Mouse (Mus musculus) G1E-ER4 (cell line): ENCODE data around the gene Pcolce. TPM values are rescaled to one million over a fixed set of nuclear protein-coding genes. Genes with fewer than 3 reads are reported as not detected.

ENCODE experiments used
- GATA1 ChIP-seq: IDR thresholded peaks from one replicate; pipeline ENCODE4 v1.8.0; 2012; ENCODE audit warnings: low read length, inconsistent platforms
- polyA plus RNA-seq: library from polyadenylated mRNA; stranded (reverse); fragments of >175 nt; gene quantifications from 2 replicates; pipeline ENCODE4 v1.2.3, GENCODE M21; 2012

Gene Pcolce
- polyA plus RNA-seq, 1 experiment = 0.11 TPM

DNA sequence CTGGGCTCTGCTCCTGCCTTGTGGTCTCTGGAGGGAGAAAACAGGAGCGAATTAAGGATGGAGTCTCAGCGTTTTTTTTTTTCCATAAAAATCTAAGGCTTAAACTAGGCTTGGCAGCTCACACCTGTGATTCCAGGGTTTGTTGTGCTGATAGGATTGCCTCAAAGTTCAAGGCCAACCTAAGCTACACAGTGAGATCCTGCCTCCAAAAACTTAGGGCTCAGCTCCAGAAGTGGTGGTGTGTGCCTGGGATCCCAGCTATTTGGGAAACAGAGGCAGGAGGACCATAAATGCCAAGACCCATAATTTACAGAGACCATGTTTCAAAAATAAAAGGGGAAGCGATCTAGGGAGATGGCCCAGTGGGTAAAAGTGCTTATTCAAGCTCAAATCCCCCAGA lies 4.3 kb downstream of the Pcolce start:
- TF ChIP-seq GATA1 = no peak

DNA sequence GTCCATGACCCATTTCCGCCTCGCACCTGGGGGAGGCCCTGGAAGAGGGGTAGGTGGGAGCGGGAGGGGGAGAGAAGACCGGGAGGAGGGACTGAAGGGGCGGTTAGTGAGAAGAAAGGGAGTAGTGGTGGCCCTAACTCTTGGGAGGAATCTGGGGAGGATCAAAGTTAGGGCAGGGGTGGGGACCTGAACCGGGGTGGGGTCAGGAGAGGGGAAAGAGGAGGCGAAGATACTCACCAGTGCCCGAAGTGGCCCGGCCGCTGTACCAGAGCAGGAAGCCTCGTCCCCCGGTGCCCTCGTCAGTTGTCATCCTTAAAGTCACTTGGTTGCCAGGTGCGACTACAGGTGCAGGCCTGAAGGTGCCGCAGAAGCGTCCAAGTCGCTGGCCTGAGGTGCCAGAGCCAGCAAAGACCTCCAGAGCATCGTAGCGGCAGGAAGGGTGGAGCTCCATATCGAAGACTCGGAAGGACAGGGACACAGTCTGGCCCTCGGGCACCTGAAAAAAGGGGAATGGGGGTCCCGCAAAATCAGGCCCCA lies 4.9 kb downstream of the Pcolce start:
- no peak for TF ChIP-seq GATA1

DNA sequence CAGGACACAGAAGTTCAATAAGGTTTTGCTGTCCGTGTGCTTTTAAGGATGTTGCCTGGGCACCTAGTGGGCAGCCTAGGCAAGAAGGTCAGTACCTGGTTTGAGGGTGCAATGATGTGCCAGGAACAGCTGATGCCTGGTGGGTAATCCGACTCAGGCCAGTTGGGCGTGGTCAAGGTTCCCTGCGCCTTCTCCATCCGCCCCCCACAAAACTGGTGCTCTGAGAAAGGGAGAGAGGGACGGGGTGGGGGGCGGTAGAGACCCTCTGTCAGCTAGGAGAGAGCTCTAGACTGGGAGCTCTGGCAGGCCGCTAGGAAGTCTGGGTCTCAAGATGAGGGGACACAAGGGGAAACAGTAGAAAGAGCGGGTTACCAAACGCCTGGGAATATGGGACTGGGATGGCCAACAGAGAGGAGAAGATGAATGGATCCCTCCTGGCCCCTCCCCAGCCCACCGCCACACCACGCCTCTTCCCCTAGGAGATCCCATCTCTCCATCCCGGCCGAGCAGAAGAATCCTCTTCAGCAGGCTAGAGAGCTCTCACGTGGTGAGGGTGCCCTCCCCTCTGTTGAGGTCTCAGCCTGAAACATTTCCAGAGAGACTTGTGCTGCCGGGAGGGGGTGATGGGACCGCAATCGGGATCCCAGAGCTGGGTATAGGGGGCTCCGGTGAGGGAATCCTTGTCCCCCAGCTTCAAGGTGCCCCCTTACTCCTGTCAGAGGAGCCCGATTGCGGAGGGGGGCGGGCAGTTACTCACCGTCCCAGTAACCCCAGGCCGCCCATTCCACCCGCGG lies 5.5 kb downstream of the Pcolce start:
- no peak for TF ChIP-seq GATA1

DNA sequence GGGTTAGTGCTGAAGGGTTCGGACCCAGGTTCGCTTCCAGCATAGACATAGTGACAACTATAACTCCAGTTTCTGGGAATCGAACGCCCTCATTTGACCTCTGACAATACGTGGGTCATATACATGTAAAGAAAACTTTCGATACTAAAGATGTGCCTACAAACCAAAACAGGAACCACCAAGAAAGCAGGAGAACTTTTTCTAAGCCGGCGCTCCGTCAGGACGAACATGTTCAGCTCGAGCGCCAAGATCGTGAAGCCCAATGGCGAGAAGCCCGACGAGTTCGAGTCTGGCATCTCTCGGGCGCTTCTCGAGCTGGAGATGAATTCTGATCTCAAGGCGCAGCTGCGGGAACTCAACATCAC lies 12.2 kb downstream of the Pcolce start:
- no peak for TF ChIP-seq GATA1

DNA sequence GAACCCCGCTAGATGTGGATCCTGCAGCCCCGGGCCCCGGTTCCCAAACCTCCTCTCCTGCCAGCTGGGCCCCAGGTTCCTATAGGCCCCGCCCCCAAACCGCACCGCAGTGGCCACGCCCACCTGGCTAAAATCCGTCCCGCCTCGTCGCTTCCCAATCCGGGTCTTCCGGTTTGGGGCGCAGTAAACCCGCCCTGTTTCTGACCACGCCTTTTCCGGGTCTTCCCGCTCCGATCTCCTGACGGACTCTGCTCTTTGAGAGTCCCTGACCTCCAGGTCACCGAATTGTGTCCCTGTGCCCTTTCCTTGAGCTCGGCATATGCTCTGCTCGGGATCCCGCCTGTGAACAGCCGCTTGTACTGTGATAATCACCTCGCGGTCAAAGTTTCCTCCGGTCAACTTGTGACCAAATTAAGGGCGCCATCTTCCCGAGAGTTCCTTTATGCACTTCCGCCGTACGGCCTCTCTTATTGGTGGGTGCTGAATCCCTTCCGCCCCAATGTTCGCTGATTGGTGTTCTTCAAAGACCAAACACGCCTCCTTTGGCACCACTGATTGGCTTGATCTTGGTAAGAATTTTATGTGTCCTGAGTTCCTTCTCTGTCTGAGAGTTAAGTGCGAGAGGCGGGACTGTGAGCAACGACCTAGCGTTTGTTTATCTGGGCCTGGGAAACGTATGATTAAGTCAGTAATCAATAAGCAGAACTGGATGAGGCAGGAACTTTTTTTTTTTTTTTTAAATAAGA lies 12.8 kb downstream of the Pcolce start, which contains the start of gene Mospd3:
Gene Mospd3 (minus strand): TSS at position 440 of the 746 bp plus-strand sequence.
- TF ChIP-seq GATA1 = no peak

DNA sequence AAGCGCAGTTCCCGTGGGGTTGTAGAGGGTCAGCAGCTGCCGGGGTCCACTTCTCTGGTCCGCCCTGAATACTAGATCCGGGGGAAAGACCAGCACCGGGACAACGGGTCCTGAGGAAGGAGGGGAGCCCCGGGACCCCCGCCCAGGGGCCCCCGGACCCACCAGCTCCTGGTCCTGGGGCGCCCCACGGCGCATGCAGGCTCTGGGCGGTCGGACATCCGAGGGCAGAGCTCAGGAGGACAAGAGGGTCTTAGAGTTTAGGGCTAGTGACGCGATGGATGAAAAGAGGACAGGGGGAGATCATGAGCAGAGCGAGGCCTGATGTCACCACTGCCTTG lies 13.3 kb downstream of the Pcolce start:
- TF ChIP-seq GATA1 = no peak

DNA sequence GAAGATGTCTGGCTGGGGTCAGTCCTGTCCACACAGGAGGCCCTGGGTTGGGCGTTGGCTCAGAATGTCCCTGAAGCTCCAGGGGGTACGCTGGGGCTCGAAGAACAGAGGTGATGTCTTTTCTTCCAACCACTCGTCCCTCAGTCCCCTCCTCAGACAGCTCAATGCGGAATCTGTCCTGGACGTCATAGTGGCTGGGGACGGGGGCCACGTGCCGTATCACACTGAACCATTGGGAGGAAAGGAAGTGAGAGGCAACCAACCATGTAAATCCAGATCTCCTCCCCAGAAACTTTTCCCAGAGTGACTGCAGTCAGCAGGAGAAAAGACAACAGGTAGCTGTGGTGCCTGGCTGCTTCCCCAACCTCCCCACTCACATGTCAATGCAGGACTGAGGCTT lies 14.0 kb downstream of the Pcolce start:
- no peak for TF ChIP-seq GATA1

DNA sequence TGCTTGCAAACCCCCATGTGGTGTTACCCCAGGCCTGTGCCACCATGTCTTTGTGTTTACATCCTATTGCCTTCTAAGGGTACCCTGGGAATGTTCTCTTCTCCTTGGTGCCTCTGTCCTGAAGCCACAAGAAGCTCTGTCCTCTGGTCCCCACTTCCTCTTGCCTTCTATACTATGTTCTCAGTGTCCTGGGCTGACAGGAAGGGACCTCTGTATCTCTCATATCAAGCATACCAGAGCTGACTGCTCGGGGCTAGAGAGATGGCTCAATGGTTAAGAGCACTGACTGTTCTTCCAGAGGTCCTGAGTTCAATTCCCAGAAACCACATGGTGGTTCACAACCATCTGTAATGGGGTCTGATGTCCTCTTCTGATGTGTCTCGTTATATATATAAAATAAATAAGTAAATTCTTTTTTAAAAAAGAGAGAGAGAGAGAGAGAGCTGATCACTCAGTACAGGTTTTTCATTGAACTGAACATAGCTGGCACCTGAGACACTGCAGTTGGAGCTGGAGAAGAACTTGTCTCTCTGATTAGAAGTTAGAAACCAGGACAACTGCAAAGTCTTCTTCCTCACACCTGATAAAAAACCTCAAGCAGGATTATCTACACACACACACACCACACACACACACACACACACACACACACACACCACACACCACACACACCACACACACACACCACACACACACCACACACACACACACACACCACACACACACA lies 15.3 kb downstream of the Pcolce start:
- TF ChIP-seq GATA1 = no peak

DNA sequence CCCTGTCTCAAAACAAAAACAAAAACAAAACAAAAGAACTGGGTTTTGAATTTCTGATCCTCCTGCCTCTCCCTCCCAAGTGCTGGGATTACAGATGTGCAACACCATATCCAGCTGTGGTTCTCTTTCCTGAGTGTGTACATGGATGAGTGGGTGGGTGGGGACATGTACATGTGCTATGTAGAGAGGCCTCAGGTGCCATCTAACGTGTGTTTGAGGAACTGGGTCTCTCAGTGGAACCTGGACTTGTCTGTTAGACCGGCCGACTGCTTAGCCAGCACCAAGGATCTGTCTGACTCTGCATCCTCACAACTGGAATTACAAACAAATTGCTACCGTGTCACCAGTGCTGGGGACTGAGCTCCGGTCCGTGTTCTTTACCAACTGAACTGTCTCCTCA lies 16.0 kb downstream of the Pcolce start:
- TF ChIP-seq GATA1 = no peak

- TF ChIP-seq GATA1 = no peak
Observed at GRCm38 (mm10) chr5:137596601-137597261, 16.9 kb downstream of the Pcolce start.

DNA sequence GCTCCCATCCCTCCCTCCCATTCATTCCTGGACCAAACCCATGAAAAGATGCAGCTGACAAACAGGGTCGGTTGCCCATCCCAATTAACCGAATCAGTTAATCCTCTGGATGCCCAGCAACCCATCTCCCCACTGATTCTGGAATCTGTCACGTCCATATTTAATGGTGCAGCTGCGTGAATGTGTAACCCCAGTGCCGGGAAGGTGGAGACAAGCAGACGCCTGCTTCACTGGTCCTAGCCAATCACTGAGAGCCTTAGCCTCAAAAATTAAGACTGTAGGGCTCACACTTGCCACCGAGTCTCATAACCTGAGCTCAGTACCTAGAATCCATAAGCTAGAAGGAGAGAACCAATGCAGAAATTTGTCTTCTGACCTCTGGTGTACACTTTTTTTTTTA lies 17.7 kb downstream of the Pcolce start:
- no peak for TF ChIP-seq GATA1

GRCm38 (mm10) chr5:137590507-137590906 lies 23.1 kb downstream of the Pcolce start:
- TF ChIP-seq GATA1 = no peak

GRCm38 (mm10) chr5:137584976-137585375 lies 28.6 kb downstream of the Pcolce start:
- no peak for TF ChIP-seq GATA1

DNA sequence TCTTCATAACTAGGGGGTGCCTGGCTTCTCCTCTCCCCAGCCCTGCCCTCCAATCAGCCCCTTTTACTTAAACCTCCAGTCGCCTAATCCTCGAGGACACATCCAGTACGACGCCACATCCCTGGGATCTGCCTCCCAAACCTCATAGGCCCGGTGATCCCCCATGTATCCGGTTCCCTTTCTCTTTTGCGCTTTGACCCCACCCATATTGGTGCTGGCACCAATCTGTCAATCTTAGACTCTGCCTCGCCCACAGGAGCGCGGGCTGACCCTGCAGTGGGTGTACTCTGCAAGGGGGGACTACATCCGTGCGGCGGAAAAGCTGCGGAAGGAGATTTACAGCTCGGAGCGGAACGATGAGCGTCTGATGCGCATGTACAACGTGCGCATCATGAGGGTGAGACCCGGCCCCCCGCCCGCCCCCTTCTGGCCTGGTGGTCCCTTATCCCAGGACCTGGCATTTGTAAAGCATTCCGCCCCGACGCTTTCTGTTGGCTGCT lies 29.9 kb downstream of the Pcolce start:
- no peak for TF ChIP-seq GATA1

GRCm38 (mm10) chr5:137582702-137583101 lies 30.9 kb downstream of the Pcolce start:
- TF ChIP-seq GATA1 = no peak
